Mouse (Mus musculus): Measurements from ENCODE around the gene Olfr20.

DNA sequence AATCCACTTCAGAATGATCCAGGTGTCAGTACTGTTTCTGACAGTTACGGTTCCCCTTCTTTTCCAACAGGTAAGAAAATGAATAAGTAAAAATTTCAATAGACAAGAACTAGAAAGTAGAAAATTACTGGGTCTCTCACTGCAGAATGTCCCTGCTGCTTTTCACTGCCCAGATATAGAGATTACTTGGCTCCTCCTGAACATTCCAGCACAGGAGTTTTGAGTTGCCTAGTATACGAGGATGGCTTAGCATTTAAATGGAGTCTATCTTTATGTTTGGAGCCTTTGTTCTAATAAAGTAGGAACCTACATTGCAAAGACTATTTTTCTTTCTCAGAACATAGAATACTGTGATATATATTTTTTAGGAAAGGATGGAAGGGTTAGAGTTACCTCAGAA lies 17.2 kb upstream of the Olfr20 start:
- TF ChIP-seq CTCF (IDR thresholded peaks at IDR 0.05; ENCODE audit: low read depth) (no peak), EP300 (IDR thresholded peaks at IDR 0.05; ENCODE audit: low read depth) (no peak)

Measured in liver, embryonic 14.5 days (tissue).